Mouse (Mus musculus): Measurements from ENCODE around the gene Bahcc1. TPM values are rescaled to one million over a fixed set of nuclear protein-coding genes. Genes with fewer than 3 reads are reported as not detected.

The Bahcc1 gene
- polyA plus RNA-seq, 1 experiment from 2014 or later: 19.7 TPM

- Histone ChIP-seq H3K4me2 (ENCODE audit: low read depth) (no peak overlapping the region), H3K36me3 (ENCODE audit: control insufficient read depth, insufficient read depth, low read length) (0 out of 2 replicates have a peak, but pooled peaks cover under 1% of the 10 kb centered on the region), H3K9me3 (ENCODE audit: control insufficient read depth, low read length) (no peaks in the 10 kb centered on the region), H3K27ac (ENCODE audit: low read depth, low read length) (no peak overlapping the region), H3K9ac (ENCODE audit: low read length) (no peak overlapping the region), H3K4me1 (ENCODE audit: control insufficient read depth, insufficient read depth, low read length) (peaks cover 24% of the 10 kb centered on the region), H3K4me3 (ENCODE audit: low read depth, low read length) (no peak overlapping the region), H3K27me3 (ENCODE audit: control insufficient read depth, insufficient read depth, low read length) (no peaks in the 10 kb centered on the region)
- no peak for DNase-seq (ENCODE audit: low spot score)
- ATAC-seq (ENCODE audit: insufficient read depth, low FRiP score, low TSS enrichment): no peak
- 48% methylated on average over 5 of the region's 5 CpGs for WGBS
These were observed 32.7 kb downstream of the Bahcc1 start for GRCm38 (mm10) chr11:120265458-120265857.

- Histone ChIP-seq H3K9ac (ENCODE audit: low read length) (no peak overlapping the region), H3K4me1 (ENCODE audit: control insufficient read depth, insufficient read depth, low read length) (peaks cover 21% of the 10 kb centered on the region), H3K27me3 (ENCODE audit: control insufficient read depth, insufficient read depth, low read length) (no peaks in the 10 kb centered on the region), H3K36me3 (ENCODE audit: control insufficient read depth, insufficient read depth, low read length) (peaks cover 5% of the 10 kb centered on the region), H3K27ac (ENCODE audit: low read depth, low read length) (no peak overlapping the region), H3K4me2 (ENCODE audit: low read depth) (no peak overlapping the region), H3K4me3 (ENCODE audit: low read depth, low read length) (no peak overlapping the region), H3K9me3 (ENCODE audit: control insufficient read depth, low read length) (no peaks in the 10 kb centered on the region)
- no peak for DNase-seq (ENCODE audit: low spot score)
- no peak for ATAC-seq (ENCODE audit: insufficient read depth, low FRiP score, low TSS enrichment)
- 85% methylated on average over 14 of the region's 14 CpGs for WGBS
These were observed 33.6 kb downstream of the Bahcc1 start for GRCm38 (mm10) chr11:120266259-120266758.

GRCm38 (mm10) chr11:120267274-120267673 is 34.5 kb downstream of the Bahcc1 start:
- 98% methylated on average over 2 of the region's 2 CpGs for WGBS
- Histone ChIP-seq H3K36me3 (ENCODE audit: control insufficient read depth, insufficient read depth, low read length) (peaks cover 14% of the 10 kb centered on the region), H3K9ac (ENCODE audit: low read length) (no peak overlapping the region; the same call in 1 of the 2 replicates), H3K4me3 (ENCODE audit: low read depth, low read length) (no peak overlapping the region), H3K9me3 (ENCODE audit: control insufficient read depth, low read length) (no peaks in the 10 kb centered on the region), H3K27ac (ENCODE audit: low read depth, low read length) (no peak overlapping the region), H3K4me1 (ENCODE audit: control insufficient read depth, insufficient read depth, low read length) (peaks cover 11% of the 10 kb centered on the region), H3K27me3 (ENCODE audit: control insufficient read depth, insufficient read depth, low read length) (no peaks in the 10 kb centered on the region), H3K4me2 (ENCODE audit: low read depth) (no peak overlapping the region)
- ATAC-seq (ENCODE audit: insufficient read depth, low FRiP score, low TSS enrichment) (no peak), DNase-seq (ENCODE audit: low spot score) (no peak)

GRCm38 (mm10) chr11:120267676-120268075 is 34.9 kb downstream of the Bahcc1 start:
- H3K27me3 ChIP-seq (ENCODE audit: control insufficient read depth, insufficient read depth, low read length): no peaks in the 10 kb centered on the region
- WGBS: 79% methylated on average over 3 of the region's 3 CpGs
- DNase-seq (ENCODE audit: low spot score) (no peak), ATAC-seq (ENCODE audit: insufficient read depth, low FRiP score, low TSS enrichment) (no peak)
- H3K9me3 ChIP-seq (ENCODE audit: control insufficient read depth, low read length): no peaks in the 10 kb centered on the region
- H3K9ac ChIP-seq (ENCODE audit: low read length): peak overlapping the region; percentile 4; the same call in 1 of the 2 replicates
- peaks cover 18% of the 10 kb centered on the region for H3K36me3 ChIP-seq (ENCODE audit: control insufficient read depth, insufficient read depth, low read length)
- no peak overlapping the region for H3K27ac ChIP-seq (ENCODE audit: low read depth, low read length)
- no peak overlapping the region for H3K4me3 ChIP-seq (ENCODE audit: low read depth, low read length)
- H3K4me1 ChIP-seq (ENCODE audit: control insufficient read depth, insufficient read depth, low read length): peaks cover 11% of the 10 kb centered on the region
- no peak overlapping the region for H3K4me2 ChIP-seq (ENCODE audit: low read depth)

GRCm38 (mm10) chr11:120268195-120268967 is 35.6 kb downstream of the Bahcc1 start:
- Histone ChIP-seq H3K9me3 (ENCODE audit: control insufficient read depth, low read length) (no peaks in the 10 kb centered on the region), H3K4me3 (ENCODE audit: low read depth, low read length) (no peak overlapping the region), H3K4me1 (ENCODE audit: control insufficient read depth, insufficient read depth, low read length) (peaks cover 11% of the 10 kb centered on the region), H3K9ac (ENCODE audit: low read length) (no peak overlapping the region), H3K27me3 (ENCODE audit: control insufficient read depth, insufficient read depth, low read length) (no peaks in the 10 kb centered on the region), H3K4me2 (ENCODE audit: low read depth) (no peak overlapping the region), H3K27ac (ENCODE audit: low read depth, low read length) (no peak overlapping the region), H3K36me3 (ENCODE audit: control insufficient read depth, insufficient read depth, low read length) (peaks cover 23% of the 10 kb centered on the region)
- no peak for ATAC-seq (ENCODE audit: insufficient read depth, low FRiP score, low TSS enrichment)
- DNase-seq (ENCODE audit: low spot score): no peak
- WGBS: 83% methylated on average over 10 of the region's 10 CpGs

- DNase-seq (ENCODE audit: low spot score) (no peak), ATAC-seq (ENCODE audit: insufficient read depth, low FRiP score, low TSS enrichment) (no peak)
- no peaks in the 10 kb centered on the region for H3K27me3 ChIP-seq (ENCODE audit: control insufficient read depth, insufficient read depth, low read length)
- WGBS: 90% methylated on average over 3 of the region's 3 CpGs
- no peak overlapping the region for H3K4me3 ChIP-seq (ENCODE audit: low read depth, low read length)
- no peak overlapping the region for H3K9ac ChIP-seq (ENCODE audit: low read length)
- H3K36me3 ChIP-seq (ENCODE audit: control insufficient read depth, insufficient read depth, low read length): peaks cover 26% of the 10 kb centered on the region
- H3K27ac ChIP-seq (ENCODE audit: low read depth, low read length): no peak overlapping the region
- H3K4me2 ChIP-seq (ENCODE audit: low read depth): no peak overlapping the region
- peaks cover 9% of the 10 kb centered on the region for H3K4me1 ChIP-seq (ENCODE audit: control insufficient read depth, insufficient read depth, low read length)
- H3K9me3 ChIP-seq (ENCODE audit: control insufficient read depth, low read length): no peaks in the 10 kb centered on the region
These were observed 36.3 kb downstream of the Bahcc1 start for GRCm38 (mm10) chr11:120269007-120269406.

GRCm38 (mm10) chr11:120269498-120270104 is 36.9 kb downstream of the Bahcc1 start:
- Histone ChIP-seq H3K4me1 (ENCODE audit: control insufficient read depth, insufficient read depth, low read length) (peaks cover 5% of the 10 kb centered on the region; the same call in 1 of the 2 replicates), H3K36me3 (ENCODE audit: control insufficient read depth, insufficient read depth, low read length) (peaks cover 31% of the 10 kb centered on the region)
- DNase-seq (ENCODE audit: low spot score): no peak

GRCm38 (mm10) chr11:120279335-120279734 is 46.6 kb downstream of the Bahcc1 start:
- Histone ChIP-seq H3K27ac (ENCODE audit: low read depth, low read length) (no peak overlapping the region), H3K4me2 (ENCODE audit: low read depth) (no peak overlapping the region), H3K36me3 (ENCODE audit: control insufficient read depth, insufficient read depth, low read length) (peaks cover 50% of the 10 kb centered on the region), H3K9ac (ENCODE audit: low read length) (no peak overlapping the region), H3K4me3 (ENCODE audit: low read depth, low read length) (no peak overlapping the region), H3K9me3 (ENCODE audit: control insufficient read depth, low read length) (no peaks in the 10 kb centered on the region), H3K4me1 (ENCODE audit: control insufficient read depth, insufficient read depth, low read length) (peaks cover 18% of the 10 kb centered on the region), H3K27me3 (ENCODE audit: control insufficient read depth, insufficient read depth, low read length) (no peaks in the 10 kb centered on the region)
- WGBS: 95% methylated on average over 11 of the region's 11 CpGs
- ATAC-seq (ENCODE audit: insufficient read depth, low FRiP score, low TSS enrichment) (no peak), DNase-seq (ENCODE audit: low spot score) (no peak)

More at GRCm38 (mm10) chr11:120269498-120270104, 36.9 kb downstream of the Bahcc1 start:
- Histone ChIP-seq H3K27ac (ENCODE audit: low read depth, low read length) (no peak overlapping the region), H3K4me3 (ENCODE audit: low read depth, low read length) (no peak overlapping the region), H3K9me3 (ENCODE audit: control insufficient read depth, low read length) (no peaks in the 10 kb centered on the region), H3K27me3 (ENCODE audit: control insufficient read depth, insufficient read depth, low read length) (no peaks in the 10 kb centered on the region), H3K4me2 (ENCODE audit: low read depth) (no peak overlapping the region), H3K9ac (ENCODE audit: low read length) (no peak overlapping the region)
- ATAC-seq (ENCODE audit: insufficient read depth, low FRiP score, low TSS enrichment): no peak
- WGBS: 58% methylated on average over 8 of the region's 8 CpGs

Measured in neural tube, embryonic 11.5 days (tissue).